Mouse (Mus musculus): Measurements from ENCODE around the gene Abcc3.

Abcc3 gene

DNA sequence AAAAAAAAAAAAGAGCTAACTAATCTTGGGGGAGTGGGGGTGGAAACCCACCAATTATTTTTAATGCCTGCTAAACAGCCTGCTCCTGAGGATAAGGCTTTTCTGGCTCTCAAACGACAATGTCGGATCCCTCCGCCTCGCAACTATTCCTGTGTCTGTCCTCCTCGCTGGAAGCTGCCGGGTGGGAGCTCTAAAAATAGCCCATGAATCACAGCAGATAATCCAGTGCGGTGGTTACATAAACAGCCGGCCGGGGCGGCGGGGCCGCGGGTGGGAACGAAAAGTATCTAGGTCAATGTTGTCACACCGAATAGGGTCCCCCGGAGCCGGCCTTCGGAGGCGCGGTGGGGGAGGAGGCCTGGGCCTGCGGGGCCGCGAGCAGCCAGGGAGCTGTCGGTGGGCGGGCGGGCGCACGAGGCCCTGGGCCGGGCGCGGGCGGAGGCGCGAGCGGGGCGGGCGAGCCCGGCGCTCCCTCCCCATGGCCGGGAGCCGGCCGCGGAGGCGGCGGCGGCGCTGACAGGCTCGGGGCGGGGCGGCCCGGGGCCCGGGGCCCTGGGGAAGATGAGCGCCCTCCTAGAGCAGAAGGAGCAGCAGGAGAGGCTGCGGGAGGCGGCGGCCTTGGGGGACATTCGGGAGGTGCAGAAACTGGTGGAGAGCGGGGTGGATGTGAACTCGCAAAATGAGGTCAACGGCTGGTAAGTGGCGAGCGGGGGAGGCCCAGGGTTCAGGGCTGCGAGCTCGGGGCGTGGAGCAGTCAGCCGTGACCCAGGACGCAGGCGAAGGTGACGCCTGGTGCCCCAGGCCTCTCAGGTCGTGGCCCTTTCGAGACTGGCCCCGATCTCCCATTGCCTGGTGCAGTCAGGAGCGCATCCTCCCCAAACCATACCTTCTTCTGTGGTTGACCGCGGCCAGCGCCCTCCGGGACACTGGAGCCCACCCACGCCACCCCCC is 64.8 kb downstream of the Abcc3 start, which contains the start of gene Ankrd40:
TSS of gene Ankrd40 (plus strand) at position 309 of the 951 bp plus-strand sequence.
- DNase-seq (ENCODE audit: low read depth in 1 of 2, low spot score in 2 of 2): peak; percentile 81 to 87

DNA sequence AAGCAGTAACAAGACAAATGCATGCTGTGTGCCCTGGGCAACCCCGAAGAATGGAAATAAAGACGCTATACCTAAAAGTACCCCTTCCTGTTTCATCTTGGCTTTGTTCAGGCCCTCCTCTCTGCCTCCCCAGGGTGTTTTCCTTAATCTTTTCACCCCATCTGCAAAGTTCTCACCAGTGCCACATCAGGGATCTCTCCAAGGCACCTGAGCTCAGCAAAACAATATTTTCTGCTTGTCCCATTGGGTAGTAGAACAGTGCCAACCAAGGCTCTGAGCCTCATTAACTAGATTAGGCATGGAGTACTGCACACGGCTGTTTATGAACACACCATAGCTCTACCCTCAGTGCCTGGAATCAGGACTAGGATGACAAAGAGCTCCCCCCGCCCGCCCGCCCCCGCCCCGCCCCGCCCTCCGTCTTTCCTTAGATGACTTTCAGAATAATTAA is 65.8 kb downstream of the Abcc3 start:
- DNase-seq (ENCODE audit: low read depth in 1 of 2, low spot score in 2 of 2): no peak

DNA sequence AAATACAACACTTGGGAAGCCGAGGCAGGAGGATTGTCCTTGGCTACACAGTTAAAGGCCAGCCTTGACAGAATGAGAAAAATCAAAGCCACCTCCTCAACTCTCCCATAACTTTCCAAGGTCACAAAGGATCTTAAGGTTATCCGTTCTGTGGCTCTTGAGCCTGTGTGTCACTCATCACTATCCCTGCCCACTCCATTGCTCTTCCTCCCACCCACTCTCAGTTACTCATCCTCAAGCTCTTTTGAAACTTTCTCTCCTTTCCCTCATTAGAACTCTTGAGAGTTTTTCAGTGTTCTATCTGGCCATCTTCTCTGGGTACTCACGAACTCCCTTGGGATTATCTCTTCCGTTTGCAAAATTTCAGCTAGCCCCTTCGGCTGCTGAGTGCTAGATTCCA is 68.2 kb downstream of the Abcc3 start:
- DNase-seq (ENCODE audit: low read depth in 1 of 2, low spot score in 2 of 2): no peak

DNA sequence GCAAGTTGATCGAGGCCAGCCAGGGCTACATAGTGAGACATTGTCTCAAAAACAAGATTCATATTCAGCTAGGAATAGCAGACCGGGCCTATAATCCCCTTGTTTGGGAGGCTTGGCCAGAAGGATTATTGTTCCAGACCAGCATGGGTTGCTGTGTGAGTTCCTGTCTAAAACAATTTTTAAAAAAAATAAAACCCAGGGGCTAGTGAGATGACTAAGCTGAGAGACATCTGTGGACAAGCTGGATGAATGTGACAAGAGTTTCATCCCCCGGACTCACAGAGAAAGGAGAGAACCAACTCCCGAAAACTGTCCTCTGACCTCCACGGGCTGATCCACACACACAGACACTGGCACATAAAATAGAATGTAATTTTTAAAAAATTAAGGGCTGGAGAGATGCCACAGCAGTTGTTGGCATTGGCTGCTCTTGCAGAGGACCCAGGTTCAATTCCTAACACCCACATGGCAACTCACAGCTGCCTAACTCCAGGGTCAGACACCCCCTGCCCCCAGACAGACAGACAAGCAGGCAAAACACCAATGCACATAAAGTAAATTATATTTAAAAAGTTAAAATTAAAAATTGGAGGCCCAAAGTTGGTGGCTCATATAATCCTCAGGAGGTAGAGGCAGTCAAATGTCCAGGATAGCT is 69.4 kb downstream of the Abcc3 start:
- no peak for DNase-seq (ENCODE audit: low read depth in 1 of 2, low spot score in 2 of 2)

DNA sequence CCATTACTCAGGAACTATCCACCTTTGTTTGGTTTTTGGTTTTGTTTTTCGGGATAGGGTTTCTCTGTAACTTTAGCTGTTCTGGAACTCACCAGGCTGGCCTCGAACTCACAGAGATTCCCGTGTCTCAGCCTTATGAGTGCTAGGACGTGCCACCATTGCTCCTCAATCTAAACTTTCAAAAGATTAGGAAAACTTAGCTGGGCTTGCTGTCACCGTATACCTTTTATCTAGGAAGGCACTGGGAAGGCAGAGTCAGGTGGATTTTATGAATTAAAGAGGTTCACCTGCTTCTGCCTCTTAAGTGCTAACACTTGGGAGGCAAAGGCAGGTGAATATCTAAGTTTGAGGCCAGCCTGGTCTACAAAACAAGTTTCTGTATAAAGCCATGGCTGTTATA is 70.2 kb downstream of the Abcc3 start:
- DNase-seq (ENCODE audit: low read depth in 1 of 2, low spot score in 2 of 2): no peak

DNA sequence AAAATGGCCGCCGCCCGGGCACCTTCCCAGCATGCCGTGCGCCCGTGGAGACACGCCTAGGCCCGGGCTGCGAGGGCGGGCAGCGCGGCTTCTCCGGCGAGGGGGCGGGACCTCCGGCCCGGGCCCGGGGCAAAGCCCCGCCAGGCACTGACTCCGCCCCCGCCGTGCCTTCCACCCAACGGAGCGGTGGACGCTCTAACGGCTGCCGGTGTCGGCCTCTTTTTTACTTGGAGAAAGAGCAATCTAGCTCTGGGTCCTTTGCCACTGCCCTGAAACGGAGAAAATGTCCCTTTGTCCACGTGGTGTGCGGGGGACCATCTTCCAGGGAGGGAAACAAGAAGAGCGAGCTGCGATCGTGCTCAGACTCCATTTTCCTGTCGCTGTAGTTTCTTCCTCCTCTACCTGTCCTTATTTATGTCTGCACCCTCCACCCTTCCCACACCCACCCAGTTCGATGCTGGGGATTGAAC is 70.8 kb downstream of the Abcc3 start, which contains the start of gene Luc7l3:
TSS of gene Luc7l3 (minus strand) at position 58 of the 470 bp plus-strand sequence.
- peak; percentile 63 to 87 for DNase-seq (ENCODE audit: low read depth in 1 of 2, low spot score in 2 of 2)

DNA sequence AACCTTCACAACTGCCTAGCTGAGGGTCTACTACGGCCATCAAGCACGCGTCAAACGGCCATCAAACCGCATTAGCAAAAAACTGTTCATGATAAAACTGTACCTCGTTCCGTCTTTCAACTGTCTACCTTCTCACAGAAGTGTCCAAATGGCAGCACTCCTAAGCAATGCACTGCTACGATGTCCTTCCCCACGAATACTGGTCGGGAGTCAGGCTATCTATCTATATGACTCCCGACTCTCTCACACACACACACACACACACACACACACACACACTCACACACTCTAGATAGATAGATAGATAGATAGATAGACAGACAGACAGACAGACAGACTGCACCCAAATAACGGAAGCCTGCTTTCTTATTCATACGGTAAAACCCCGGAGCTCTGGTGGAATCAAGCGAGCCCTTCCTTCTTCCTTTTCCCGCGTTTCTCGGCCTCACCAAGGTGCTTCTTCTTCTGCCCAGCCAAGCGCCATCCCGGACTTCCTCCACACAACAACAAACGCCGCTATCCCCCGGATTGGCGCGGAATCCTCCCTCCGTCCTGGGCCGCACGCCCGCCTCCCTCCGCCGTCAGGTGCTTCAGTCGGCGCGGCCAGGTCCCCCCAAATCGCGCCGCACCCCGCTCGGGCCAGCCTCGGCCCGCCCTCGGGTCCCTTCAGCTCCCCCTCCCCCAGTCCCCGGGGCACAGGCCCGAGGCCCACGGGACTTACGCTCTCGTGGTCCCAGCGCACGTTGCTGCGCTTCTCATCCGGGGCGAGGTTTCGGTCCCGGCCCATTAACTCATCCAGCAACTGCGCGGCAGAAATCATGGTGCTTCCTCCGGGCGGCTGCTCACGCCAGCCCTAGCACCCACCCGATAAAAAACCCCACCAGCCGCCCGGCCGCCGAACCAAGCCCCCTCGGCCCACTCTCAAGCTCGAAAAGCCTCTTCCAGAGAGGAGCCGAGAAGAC is 71.5 kb downstream of the Abcc3 start:
- DNase-seq (ENCODE audit: low read depth in 1 of 2, low spot score in 2 of 2): peak in 1 of 2 experiments; percentile 17

DNA sequence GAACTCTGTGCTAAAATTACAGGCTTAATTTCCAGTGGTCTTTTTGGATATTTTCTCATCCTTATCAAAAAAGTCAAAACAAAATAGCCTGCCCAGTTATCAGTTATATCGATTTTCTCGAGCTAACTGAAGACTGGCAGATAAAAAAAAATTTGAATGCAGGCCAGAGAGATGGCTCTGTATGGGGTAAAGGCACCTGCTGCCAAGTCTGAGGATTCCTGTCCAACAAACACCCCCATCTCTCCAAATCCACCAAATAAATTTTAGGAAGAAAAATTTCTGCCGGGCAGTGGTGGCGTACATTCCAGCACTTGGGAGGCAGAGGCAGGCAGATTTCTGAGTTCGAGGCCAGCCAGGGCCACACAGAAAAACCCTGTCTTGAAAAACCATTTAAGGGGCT is 74.7 kb downstream of the Abcc3 start:
- no peak for DNase-seq (ENCODE audit: low read depth in 1 of 2, low spot score in 2 of 2)

DNA sequence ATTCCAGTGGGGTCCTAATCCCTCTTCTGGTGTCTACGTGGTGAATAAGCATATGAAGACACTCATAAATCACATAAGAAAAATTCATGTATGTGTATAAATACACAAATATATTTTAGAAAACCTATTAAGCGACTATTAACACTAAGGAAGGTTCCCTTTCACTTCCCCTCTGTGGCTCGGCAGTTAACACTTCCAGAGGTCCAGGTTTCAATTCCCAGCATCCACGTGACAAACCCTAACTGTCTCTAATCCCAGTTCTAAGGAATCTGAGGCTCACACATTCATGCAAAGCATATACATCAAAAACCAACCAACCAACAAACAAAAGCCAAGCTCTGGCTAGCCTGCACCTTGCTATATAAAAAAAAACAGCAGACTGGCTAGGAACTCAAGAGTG is 75.3 kb downstream of the Abcc3 start:
- no peak for DNase-seq (ENCODE audit: low read depth in 1 of 2, low spot score in 2 of 2)

DNA sequence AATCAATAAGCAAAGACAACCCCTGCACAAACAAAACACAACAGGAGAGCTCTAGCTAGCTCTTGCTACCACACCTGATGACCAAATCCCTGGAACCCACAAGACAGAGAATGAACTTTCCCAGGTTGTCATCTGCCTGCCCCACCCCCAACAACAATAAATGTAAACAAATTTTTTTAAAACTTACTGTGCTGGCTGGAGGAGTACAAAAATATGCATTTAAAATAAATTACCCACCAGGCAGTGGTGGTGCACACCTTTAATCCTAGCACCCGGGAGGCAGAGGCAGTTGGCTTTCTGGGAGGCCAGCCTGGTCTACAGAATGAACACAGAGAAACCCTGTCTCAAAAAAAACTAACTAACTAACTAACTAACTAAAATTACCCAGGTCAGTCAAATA is 75.8 kb downstream of the Abcc3 start:
- DNase-seq (ENCODE audit: low read depth in 1 of 2, low spot score in 2 of 2): no peak

DNA sequence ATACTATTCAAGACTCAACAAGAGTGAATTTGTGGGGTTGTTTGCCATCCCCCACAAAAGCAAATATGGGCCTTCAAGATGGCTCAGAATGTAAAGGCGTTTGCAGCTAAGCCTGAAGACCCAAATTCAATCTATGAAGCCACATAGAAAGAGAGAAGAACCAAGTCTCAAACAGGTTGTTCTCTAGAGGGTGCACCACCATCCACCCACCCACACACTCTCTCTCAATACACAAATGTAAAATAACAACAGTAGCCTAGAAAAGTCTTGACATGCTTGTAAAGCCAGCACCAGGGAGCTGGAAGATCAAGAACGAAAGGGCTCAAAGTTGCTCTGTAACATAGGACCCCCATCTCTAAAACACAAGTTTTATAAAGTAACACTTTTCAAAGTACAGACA is 76.3 kb downstream of the Abcc3 start:
- DNase-seq (ENCODE audit: low read depth in 1 of 2, low spot score in 2 of 2): no peak

DNA sequence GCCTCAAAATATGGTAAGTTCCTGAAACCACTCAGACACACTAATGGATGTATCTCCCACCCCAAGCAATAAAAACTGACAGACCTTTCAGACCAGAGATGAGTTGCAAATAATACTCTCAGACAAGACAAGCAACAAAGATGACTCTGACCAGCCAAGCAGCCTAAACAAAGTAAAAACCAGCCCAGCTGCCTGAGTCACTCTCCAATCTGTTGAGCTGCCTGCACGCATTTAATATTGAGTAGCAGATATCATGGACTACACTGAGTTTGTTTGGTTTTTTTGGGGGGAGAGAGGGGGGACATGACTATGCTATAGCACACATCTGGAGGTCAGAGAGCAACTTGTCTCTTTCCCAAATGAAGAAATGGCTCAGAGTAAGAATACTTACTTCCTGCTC is 77.5 kb downstream of the Abcc3 start:
- no peak for DNase-seq (ENCODE audit: low read depth in 1 of 2, low spot score in 2 of 2)

DNA sequence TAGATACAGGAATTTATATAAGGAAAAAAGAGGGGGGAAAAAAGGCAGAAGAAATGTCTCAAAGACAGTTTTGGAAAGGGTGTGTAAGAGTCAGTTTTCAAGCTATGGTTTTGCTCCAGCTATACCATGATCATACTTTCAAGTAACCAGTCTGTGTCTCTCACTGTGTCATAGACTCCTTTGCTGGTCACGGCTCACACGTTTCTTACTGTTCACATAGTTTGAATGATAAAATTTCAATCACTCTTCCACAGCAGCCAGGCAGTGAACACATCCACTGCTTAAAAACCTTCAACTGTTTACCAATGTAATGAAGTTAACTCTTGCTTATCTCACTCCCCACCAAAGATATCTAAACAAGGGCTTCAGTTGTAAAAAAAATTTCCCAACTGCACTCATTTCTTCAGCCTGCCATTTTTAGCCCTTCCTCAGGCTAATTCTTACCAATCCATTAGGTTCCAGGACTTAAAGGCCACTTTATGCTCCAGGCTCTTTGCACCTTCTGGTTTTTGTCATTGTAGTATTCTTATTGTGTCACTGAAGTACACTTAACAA is 78.6 kb downstream of the Abcc3 start:
- DNase-seq (ENCODE audit: low read depth in 1 of 2, low spot score in 2 of 2): no peak

DNA sequence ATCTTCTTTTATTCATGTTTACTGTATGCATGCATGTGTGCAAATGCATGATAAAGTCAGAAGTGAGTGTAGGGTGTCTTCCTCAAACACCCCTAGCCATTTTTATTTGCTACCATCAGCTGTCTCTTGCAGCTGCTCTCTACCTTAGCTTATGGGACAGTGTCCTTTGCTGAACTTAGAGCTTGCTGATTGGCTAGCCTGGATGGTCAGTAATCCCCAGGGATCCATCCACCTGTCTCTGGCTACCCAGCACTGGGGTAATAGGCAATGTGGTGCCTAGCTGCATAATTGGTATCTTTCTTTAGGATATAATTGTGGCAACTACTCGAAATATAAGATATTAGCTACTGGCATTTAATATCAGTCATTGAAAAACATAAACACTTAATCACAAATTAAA is 80.1 kb downstream of the Abcc3 start:
- no peak for DNase-seq (ENCODE audit: low read depth in 1 of 2, low spot score in 2 of 2)

DNA sequence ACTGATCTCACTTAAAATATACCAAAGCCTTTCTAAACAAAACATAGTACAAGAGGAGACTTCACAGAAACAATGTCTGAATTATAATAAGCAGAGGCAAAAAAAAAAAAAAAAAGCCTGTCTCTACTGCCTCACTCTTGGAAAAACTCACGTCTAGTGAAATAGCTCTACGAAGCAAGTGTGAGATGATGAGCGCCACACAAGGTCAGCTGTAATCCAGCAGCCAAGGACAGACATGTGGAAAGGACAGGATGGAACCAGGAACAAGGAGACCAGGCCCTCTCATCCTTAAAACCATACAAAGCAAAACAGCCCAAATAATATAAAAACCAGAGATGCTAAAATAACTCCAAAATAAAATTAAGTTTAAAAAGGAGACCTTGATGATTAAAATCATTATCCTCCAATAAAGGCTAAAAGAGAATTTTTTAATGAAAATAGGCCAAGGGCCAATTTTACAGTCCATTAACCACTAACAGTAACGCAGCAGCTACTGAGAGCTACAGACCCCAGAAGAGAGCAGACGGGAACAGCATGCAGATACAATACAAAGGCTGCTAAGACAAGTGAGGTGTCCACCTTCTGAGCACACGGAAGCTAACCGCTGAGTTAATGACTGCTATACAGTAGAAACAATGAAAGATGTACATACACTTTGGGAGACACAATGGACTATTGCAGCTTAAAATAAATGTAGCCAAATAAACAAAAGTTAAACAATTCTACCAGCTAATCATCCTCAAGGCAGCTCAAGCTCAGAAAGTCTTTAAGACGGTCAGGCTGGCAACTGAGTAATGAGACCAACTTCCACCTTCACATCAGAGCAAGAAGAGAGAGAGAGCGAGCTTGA is 97.6 kb downstream of the Abcc3 start:
- no peak for DNase-seq (ENCODE audit: low read depth in 1 of 2, low spot score in 2 of 2)
